Mouse (Mus musculus): ENCODE data around the gene Sptlc2.
"Not testable (repeated sequence)": the region's sequence is repeated elsewhere in the genome, so short reads cannot be mapped to it uniquely, and the experiment has no call there.

The Sptlc2 gene

GRCm38 (mm10) chr12:87279350-87279749, 108.8 kb downstream of the Sptlc2 start:
- in situ Hi-C loops (cut with MseI, MboI): no loop called here

GRCm38 (mm10) chr12:87278118-87278730, 109.9 kb downstream of the Sptlc2 start:
- in situ Hi-C loops (cut with MseI, MboI): no loop called here

- in situ Hi-C loops (cut with MseI, MboI): not testable (repeated sequence)
Observed at GRCm38 (mm10) chr12:87277251-87277650, 110.9 kb downstream of the Sptlc2 start.

GRCm38 (mm10) chr12:87274853-87275831, 113.0 kb downstream of the Sptlc2 start:
- in situ Hi-C loops (cut with MseI, MboI): no loop called here

- in situ Hi-C loops (cut with MseI, MboI): no loop called here
Observed at GRCm38 (mm10) chr12:87267682-87268081, 120.5 kb downstream of the Sptlc2 start.

GRCm38 (mm10) chr12:87266827-87267603, 121.1 kb downstream of the Sptlc2 start:
- in situ Hi-C loops (cut with MseI, MboI): no loop called here

GRCm38 (mm10) chr12:87266108-87266826, 121.9 kb downstream of the Sptlc2 start, which contains the start of the genes Vipas39 and Ahsa1:
TSS of gene Vipas39 (minus strand) at chr12:87266256.
TSS of gene Ahsa1 (plus strand) at chr12:87266479.
- in situ Hi-C loops (cut with MseI, MboI): no loop called here

GRCm38 (mm10) chr12:87265444-87265843, 122.7 kb downstream of the Sptlc2 start:
- in situ Hi-C loops (cut with MseI, MboI): no loop called here

- in situ Hi-C loops (cut with MseI, MboI): no loop called here
Observed at GRCm38 (mm10) chr12:87260562-87260961, 127.6 kb downstream of the Sptlc2 start.

- in situ Hi-C loops (cut with MseI, MboI): no loop called here
Observed at GRCm38 (mm10) chr12:87256629-87257028, 131.5 kb downstream of the Sptlc2 start.

Measured in mouse trophoblast stem cell (cell line).